Mouse (Mus musculus) kidney, adult 2 months (tissue): Measurements from ENCODE around the gene Tbc1d13.

Experiments used
- CTCF ChIP-seq: fragments of 200-500 bp; conservative IDR thresholded peaks from 2 replicates; pipeline ENCODE4 v1.5.1; 2011; ENCODE audit warnings: low read depth, mild to moderate bottlenecking, control low read depth, low read length, moderate library complexity, mixed read lengths; ENCODE audit not compliant: insufficient read depth, insufficient read length
- POLR2A ChIP-seq: fragments of 200-500 bp; IDR thresholded peaks from one replicate; pipeline ENCODE4 v1.6.1; 2011; ENCODE audit warnings: low read depth, low read length, control low read depth

GRCm38 (mm10) chr2:30132801-30133612, 539 bp upstream of the Tbc1d13 start:
- TF ChIP-seq CTCF (no peak), POLR2A (no peak)
